Mouse (Mus musculus): ENCODE data around the gene Rnf43. TPM values are rescaled to one million over a fixed set of nuclear protein-coding genes. Genes with fewer than 3 reads are reported as not detected.

Gene Rnf43
- polyA plus RNA-seq (2014; fragmentation: Illumina TruSeq; extraction: RNeasy Lipid Tissue Mini Kit (QIAGEN cat#74804); ENCODE audit: low read depth, low replicate concordance) = 4.7 TPM

DNA sequence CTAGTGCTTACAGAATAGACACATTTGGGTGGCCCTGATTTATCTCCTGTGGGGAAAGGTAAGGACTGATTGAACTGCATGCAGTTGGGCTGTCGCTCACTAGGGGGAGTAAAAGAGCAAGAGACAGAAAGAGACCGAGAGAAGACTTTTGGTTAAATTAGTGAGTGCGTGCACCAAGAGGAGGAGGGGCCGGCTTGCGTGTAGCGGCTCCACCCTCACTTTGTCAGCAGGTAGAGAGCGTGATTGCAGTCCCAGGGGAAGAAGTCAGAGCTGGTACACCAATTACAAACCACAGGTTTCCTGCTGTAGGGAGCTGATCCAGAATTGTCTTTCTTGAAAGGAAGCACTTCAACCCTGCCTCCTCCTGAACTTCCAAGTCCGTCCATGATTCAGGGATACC is at the start of gene Rnf43:
TSS of gene Rnf43 (plus strand) at position 316 of the 400 bp plus-strand sequence.

DNA sequence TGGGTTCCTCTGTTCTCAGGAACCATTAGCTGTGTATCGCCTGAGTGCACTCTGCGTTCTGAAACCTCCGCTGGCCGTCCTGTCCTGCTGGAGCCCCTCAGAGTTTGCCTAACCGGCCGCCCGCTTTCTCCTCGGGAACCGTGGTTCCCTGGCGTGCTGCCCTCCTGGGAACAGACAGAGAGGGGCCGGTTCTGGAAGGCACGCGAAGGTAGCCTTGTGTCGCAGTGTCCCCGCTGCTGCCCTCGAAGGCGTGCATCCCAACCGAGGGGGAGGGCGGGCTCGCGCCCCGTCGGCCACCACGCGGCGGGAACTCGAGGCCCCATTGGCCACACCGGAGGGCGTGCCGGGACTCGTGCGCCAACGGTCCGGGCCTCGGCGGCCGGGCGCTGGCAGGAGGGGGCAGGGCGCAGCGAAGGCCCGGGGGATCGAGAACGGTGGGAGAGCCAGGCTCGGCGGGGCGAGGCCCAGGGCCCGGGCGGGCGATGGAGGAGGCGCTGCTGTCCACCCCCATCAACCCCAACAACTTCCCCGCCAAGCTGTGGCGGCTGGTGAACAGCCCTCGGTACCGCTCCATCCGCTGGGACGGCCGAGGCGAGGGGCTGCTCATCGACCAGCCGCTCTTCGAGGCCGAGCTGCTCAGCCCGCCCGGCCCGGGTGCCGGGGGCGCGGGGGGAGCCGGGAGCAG is 45.6 kb upstream of the Rnf43 start, which contains the start of gene Hsf5:
TSS of gene Hsf5 (plus strand) at position 375 of the 685 bp plus-strand sequence.

DNA sequence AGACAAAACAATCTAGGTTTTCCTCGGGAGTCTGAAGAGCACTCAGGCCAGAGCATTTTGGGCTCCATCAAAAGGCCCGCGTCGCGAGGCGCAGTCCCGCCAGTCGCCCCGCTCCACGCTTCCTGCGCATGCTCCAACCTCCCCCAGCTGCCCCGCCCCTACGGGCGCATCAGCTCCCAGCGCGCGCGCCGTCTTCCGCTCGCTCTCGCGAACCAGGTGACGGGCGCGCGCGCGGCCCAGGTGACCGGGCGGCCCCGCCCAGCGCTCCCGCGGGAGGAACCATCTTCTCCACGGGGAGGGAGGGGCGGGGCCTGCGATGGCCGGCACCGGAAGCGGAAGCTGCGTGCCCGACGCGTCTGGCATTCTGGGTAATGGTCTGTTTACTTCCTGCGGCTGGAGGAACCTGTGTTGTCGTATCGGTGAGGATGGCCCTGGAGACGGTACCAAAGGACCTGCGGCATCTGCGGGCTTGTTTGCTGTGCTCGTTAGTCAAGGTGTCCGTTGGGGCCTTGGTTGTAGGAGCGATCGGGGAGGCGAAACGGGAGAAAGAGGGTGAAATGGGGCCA is 74.7 kb downstream of the Rnf43 start, which contains the start of gene Supt4a:
TSS of gene Supt4a (plus strand) at position 378 of the 566 bp plus-strand sequence.

DNA sequence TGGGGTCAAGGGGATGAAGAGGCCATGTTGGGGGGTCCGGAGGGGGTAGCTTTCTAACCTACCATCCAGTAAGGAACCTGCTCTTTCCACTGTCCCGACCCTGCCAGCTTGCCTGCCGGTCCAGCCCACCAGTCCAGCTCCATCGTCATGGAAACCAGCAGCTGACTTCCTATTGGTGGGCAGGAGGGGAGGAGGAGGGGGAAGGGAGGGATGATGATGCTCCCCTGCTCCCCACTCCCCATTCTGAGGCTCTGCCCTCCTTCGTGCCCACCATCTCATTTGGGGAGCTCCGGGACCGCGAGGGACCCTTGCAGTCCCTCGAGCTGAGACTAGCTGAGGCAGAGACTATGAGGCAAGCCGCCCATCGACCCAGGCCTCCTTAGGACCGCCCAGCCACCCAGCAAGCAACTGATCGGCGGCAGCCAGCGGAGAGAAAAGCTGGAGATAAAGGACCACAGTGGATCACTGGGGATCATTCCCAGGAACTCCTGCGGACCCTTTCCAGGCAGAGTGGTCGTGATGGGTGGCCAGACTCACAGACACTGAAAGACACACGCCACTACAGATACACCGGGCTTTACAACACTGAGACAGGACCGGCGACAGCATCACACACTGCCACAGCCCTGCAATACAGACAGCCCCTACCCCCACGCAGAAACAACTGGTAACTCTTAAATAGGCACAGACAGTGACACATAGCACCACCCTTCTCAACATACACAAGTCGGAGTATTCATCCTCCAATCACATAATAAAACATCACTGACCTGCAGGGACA is 98.0 kb downstream of the Rnf43 start, which contains the start of gene Tspoap1:
TSS of gene Tspoap1 (plus strand) at position 241 of the 781 bp plus-strand sequence.

Other genes with a start within 250 kb of the Rnf43 start
- gene Gm11492, start 96.1 kb upstream of the Rnf43 start, polyA plus RNA-seq (2014; fragmentation: Illumina TruSeq; extraction: RNeasy Lipid Tissue Mini Kit (QIAGEN cat#74804); ENCODE audit: low read depth, low replicate concordance) = not detected
- gene Sept4, start 93.8 kb upstream of the Rnf43 start, polyA plus RNA-seq (2014; fragmentation: Illumina TruSeq; extraction: RNeasy Lipid Tissue Mini Kit (QIAGEN cat#74804); ENCODE audit: low read depth, low replicate concordance) = 10.8 TPM
- 33.6 TPM for gene Mtmr4, start 70.6 kb upstream of the Rnf43 start, polyA plus RNA-seq (2014; fragmentation: Illumina TruSeq; extraction: RNeasy Lipid Tissue Mini Kit (QIAGEN cat#74804); ENCODE audit: low read depth, low replicate concordance)
- not detected for gene Hsf5, start 45.6 kb upstream of the Rnf43 start, polyA plus RNA-seq (2014; fragmentation: Illumina TruSeq; extraction: RNeasy Lipid Tissue Mini Kit (QIAGEN cat#74804); ENCODE audit: low read depth, low replicate concordance)
- gene Supt4a, start 74.8 kb downstream of the Rnf43 start, polyA plus RNA-seq (2014; fragmentation: Illumina TruSeq; extraction: RNeasy Lipid Tissue Mini Kit (QIAGEN cat#74804); ENCODE audit: low read depth, low replicate concordance) = 22.1 TPM
- gene Tspoap1, start 97.8 kb downstream of the Rnf43 start, polyA plus RNA-seq (2014; fragmentation: Illumina TruSeq; extraction: RNeasy Lipid Tissue Mini Kit (QIAGEN cat#74804); ENCODE audit: low read depth, low replicate concordance) = 0.65 TPM
- gene Mpo, start 130.9 kb downstream of the Rnf43 start, polyA plus RNA-seq (2014; fragmentation: Illumina TruSeq; extraction: RNeasy Lipid Tissue Mini Kit (QIAGEN cat#74804); ENCODE audit: low read depth, low replicate concordance) = not detected
- gene Lpo, start 165.6 kb downstream of the Rnf43 start, polyA plus RNA-seq (2014; fragmentation: Illumina TruSeq; extraction: RNeasy Lipid Tissue Mini Kit (QIAGEN cat#74804); ENCODE audit: low read depth, low replicate concordance) = not detected
- 1.5 TPM for gene Mks1, start 190.5 kb downstream of the Rnf43 start, polyA plus RNA-seq (2014; fragmentation: Illumina TruSeq; extraction: RNeasy Lipid Tissue Mini Kit (QIAGEN cat#74804); ENCODE audit: low read depth, low replicate concordance)
- not detected for gene Epx, start 212.8 kb downstream of the Rnf43 start, polyA plus RNA-seq (2014; fragmentation: Illumina TruSeq; extraction: RNeasy Lipid Tissue Mini Kit (QIAGEN cat#74804); ENCODE audit: low read depth, low replicate concordance)
- not detected for gene Olfr462, start 229.5 kb downstream of the Rnf43 start, polyA plus RNA-seq (2014; fragmentation: Illumina TruSeq; extraction: RNeasy Lipid Tissue Mini Kit (QIAGEN cat#74804); ENCODE audit: low read depth, low replicate concordance)
- not detected for gene Olfr463, start 234.7 kb downstream of the Rnf43 start, polyA plus RNA-seq (2014; fragmentation: Illumina TruSeq; extraction: RNeasy Lipid Tissue Mini Kit (QIAGEN cat#74804); ENCODE audit: low read depth, low replicate concordance)